Mouse (Mus musculus) cortical plate, adult 2 months (tissue): ENCODE measurements around the gene Tenm2. TPM values are rescaled to one million over a fixed set of nuclear protein-coding genes. Genes with fewer than 3 reads are reported as not detected.

ENCODE experiments used
- H3K27ac ChIP-seq: fragments of 200-500 bp; 2 replicates; pipeline ENCODE4 v1.5.1; 2012; ENCODE audit warnings: low read length, control low read depth, inconsistent platforms; ENCODE audit not compliant: insufficient read depth
- H3K4me1 ChIP-seq: fragments of 200-500 bp; 2 replicates; pipeline ENCODE4 v1.6.1; 2011; ENCODE audit warnings: low read length; ENCODE audit not compliant: control insufficient read depth, insufficient read depth
- H3K4me3 ChIP-seq: fragments of 200-500 bp; 2 replicates; pipeline ENCODE4 v1.5.1; 2011; ENCODE audit warnings: mild to moderate bottlenecking, low read length, control low read depth; ENCODE audit not compliant: insufficient read depth
- CTCF ChIP-seq: fragments of 200-500 bp; IDR thresholded peaks from 2 replicates; pipeline ENCODE4 v1.5.1; 2011; ENCODE audit warnings: mild to moderate bottlenecking, control low read depth, low read length; ENCODE audit not compliant: insufficient read depth; ENCODE audit errors: extremely low read depth
- POLR2A ChIP-seq: fragments of 200-500 bp; IDR thresholded peaks from 2 replicates; pipeline ENCODE4 v1.6.1; 2011; ENCODE audit warnings: mild to moderate bottlenecking, low read length, control low read depth; ENCODE audit not compliant: insufficient read depth; ENCODE audit errors: extremely low read depth
- polyA plus RNA-seq: library from polyadenylated mRNA; depleted of rRNA; stranded (reverse); fragments of >200 nt; gene quantifications from 2 replicates; pipeline ENCODE4 v1.2.3, GENCODE M21; 2012

Gene Tenm2
- polyA plus RNA-seq, 1 experiment: 26.6 TPM

GRCm38 (mm10) chr11:36454076-36454475 is 781.7 kb downstream of the Tenm2 start:
- no peak overlapping the region for H3K27ac ChIP-seq
- H3K4me1 ChIP-seq: peaks cover 2% of the 10 kb centered on the region; the same call in 1 of the 2 replicates
- H3K4me3 ChIP-seq: no peak overlapping the region
- TF ChIP-seq CTCF (no peak), POLR2A (no peak)

GRCm38 (mm10) chr11:36452436-36452835 is 783.3 kb downstream of the Tenm2 start:
- H3K27ac ChIP-seq: no peak overlapping the region
- peaks cover 2% of the 10 kb centered on the region; the same call in 1 of the 2 replicates for H3K4me1 ChIP-seq
- no peak overlapping the region for H3K4me3 ChIP-seq
- TF ChIP-seq POLR2A: no peak
- no peak for TF ChIP-seq CTCF

GRCm38 (mm10) chr11:36446351-36446750 is 789.4 kb downstream of the Tenm2 start:
- H3K4me3 ChIP-seq: no peak overlapping the region
- no peak overlapping the region for H3K27ac ChIP-seq
- TF ChIP-seq POLR2A: no peak
- TF ChIP-seq CTCF: no peak
- H3K4me1 ChIP-seq: no peaks in the 10 kb centered on the region

GRCm38 (mm10) chr11:36443821-36444220 is 791.9 kb downstream of the Tenm2 start:
- no peak overlapping the region for H3K4me3 ChIP-seq
- H3K27ac ChIP-seq: no peak overlapping the region
- no peak for TF ChIP-seq CTCF
- no peak for TF ChIP-seq POLR2A
- no peaks in the 10 kb centered on the region; the same call in 1 of the 2 replicates for H3K4me1 ChIP-seq

DNA sequence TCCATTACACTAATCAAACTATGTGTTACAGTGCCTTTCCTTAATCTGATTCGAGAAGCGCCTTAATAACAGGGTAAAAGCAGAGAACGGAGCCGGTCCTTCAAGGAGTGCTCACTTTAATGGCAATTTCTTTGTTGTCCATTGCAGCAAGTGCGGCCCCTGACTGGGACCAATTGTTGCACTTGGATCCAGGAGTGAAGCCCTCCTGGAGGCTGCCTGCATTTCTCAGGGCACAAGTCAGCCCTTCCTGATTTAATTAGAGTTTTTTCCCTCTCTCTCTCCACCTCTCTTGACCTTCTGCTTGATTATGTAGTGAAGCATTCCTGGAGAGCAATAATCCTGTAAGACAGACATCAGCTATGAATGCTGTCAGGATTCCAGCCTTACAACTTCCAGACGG is 794.0 kb downstream of the Tenm2 start:
- no peak overlapping the region for H3K27ac ChIP-seq
- TF ChIP-seq CTCF (no peak), POLR2A (no peak)
- H3K4me1 ChIP-seq: no peaks in the 10 kb centered on the region; the same call in 1 of the 2 replicates
- no peak overlapping the region for H3K4me3 ChIP-seq

- TF ChIP-seq POLR2A (no peak), CTCF (no peak)
- Histone ChIP-seq H3K4me3 (no peak overlapping the region), H3K27ac (no peak overlapping the region), H3K4me1 (peaks cover 2% of the 10 kb centered on the region)
Measured at GRCm38 (mm10) chr11:36436251-36436650, 799.5 kb downstream of the Tenm2 start.

DNA sequence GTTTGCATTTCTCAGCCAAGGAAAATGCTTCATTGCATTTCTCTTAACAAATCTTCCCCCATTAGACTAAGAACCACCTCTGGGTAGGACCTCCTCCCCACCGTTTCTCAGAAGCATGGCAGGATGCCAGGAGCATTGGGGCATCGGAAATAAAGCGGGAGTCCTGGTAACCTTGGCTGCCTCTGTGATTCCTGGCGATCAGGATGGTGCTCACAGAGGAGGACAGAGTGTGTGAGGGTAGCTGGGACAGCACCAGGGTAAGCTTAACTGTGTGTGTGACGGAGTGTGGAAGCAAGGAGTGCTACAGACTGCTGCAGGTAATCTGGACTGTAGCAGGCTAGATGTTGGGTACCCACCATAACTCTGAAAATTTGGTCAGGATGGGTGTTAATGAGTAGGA is 806.8 kb downstream of the Tenm2 start:
- Histone ChIP-seq H3K4me1 (peaks cover 3% of the 10 kb centered on the region; the same call in 1 of the 2 replicates), H3K27ac (no peak overlapping the region), H3K4me3 (no peak overlapping the region)
- no peak for TF ChIP-seq CTCF
- TF ChIP-seq POLR2A: no peak

DNA sequence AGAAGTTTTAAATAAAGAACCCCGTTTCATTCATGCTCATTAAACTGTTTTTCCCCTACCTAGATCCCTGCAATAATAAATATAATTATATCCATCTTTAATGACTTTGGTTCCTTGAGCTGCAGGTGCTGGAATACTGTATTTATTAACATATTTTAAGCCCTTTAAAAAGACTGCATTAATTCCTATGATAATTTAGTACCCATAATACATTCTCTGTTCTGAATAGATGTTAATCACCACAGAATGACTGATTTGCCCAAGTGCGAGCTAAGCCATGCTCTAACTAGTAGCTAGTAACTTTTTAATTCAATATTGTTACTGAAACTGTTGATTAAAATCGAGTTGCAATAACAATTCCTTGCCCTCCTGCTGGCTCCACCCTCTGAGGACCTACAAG is 810.8 kb downstream of the Tenm2 start:
- Histone ChIP-seq H3K4me3 (no peak overlapping the region), H3K27ac (no peak overlapping the region), H3K4me1 (peaks cover 3% of the 10 kb centered on the region; the same call in 1 of the 2 replicates)
- no peak for TF ChIP-seq CTCF
- no peak for TF ChIP-seq POLR2A

DNA sequence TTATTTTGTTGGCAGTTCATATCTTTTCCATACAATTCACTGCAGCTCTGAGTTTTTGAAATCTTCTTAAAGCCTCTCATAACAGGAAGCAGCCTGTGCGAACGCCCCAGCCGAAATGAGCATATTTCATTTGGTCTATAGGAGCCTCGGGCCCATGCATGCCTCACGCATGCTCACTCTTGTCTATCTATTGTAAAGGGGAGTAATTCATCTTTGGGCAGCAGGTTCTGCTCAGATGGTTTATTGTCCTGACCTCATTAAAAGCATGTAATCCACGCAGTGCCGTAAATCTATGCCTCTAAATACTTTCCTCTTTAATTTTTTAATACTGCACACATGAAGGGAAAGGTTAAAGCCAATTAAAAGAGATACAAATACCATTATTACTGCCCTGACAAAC is 815.7 kb downstream of the Tenm2 start:
- no peak for TF ChIP-seq POLR2A
- TF ChIP-seq CTCF: no peak
- Histone ChIP-seq H3K4me1 (no peaks in the 10 kb centered on the region), H3K27ac (no peak overlapping the region), H3K4me3 (no peak overlapping the region)

GRCm38 (mm10) chr11:36415244-36415643 is 820.5 kb downstream of the Tenm2 start:
- H3K4me1 ChIP-seq: no peaks in the 10 kb centered on the region
- H3K27ac ChIP-seq: no peak overlapping the region
- no peak overlapping the region for H3K4me3 ChIP-seq
- TF ChIP-seq CTCF (no peak), POLR2A (no peak)

DNA sequence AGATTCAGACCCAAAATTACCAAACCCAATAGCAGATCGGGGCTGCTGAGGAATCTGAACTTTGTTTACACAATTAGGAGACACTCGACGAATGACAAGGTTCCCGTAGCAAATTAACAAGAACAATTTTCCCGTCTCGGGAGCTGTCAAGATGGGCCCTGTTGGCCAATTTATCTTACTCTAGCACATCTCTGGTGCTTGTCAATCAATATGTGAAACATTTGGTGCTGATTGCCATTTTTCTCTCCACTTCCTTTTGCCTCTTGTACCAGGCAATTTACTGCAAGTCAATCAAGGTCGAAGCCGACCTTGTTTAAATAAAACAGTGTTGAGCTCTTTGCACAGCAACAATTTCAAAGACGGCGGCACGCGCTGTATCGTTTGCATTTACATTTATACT is 824.9 kb downstream of the Tenm2 start:
- Histone ChIP-seq H3K4me1 (no peaks in the 10 kb centered on the region), H3K27ac (no peak overlapping the region), H3K4me3 (no peak overlapping the region)
- TF ChIP-seq CTCF (no peak), POLR2A (no peak)
